Mouse (Mus musculus): ENCODE measurements around the gene Ttc28. TPM values are rescaled to one million over a fixed set of nuclear protein-coding genes. Genes with fewer than 3 reads are reported as not detected.
A peak's percentile ranks its signal among the peaks of the same experiment; 100 is the strongest.

The Ttc28 gene
- total and polyA plus RNA-seq, 2 experiments = 0.81 to 0.83 TPM

DNA sequence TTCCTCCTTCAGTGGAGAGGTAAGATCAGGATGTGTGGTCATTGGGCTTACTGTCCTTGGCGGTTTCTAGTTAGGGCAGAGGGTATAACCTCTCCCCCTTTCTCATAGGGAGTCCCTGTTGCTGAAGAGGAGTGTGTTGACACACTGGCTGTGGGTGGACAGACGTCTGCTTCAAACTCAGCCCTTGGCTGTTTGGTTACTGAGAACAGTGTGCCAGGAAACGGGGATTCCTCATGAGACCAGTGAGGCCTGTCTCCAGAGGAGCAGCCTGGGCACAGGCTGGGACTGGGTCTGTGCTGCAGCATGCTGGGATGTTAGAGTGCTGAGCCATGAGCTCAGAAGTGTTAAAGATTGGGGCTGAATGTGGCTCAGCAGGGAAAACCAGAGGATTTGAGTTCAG lies 350.1 kb downstream of the Ttc28 start:
- DNase-seq (ENCODE audit: extremely low read depth, low read depth, low spot score) = no peak
- no peak overlapping the region for H3K4me3 ChIP-seq (ENCODE audit: insufficient read depth, low read depth, low read length)
- peaks cover 5% of the 10 kb centered on the region; the same call in 1 of the 2 replicates for H3K4me1 ChIP-seq (ENCODE audit: control insufficient read depth, insufficient read depth, low read length)
- H3K9ac ChIP-seq (ENCODE audit: low read depth, low read length) = no peak overlapping the region
- WGBS = 51% methylated on average over 3 of the region's 3 CpGs
- H3K27me3 ChIP-seq (ENCODE audit: control insufficient read depth, insufficient read depth, low read length) = no peaks in the 10 kb centered on the region
- no peak overlapping the region for H3K27ac ChIP-seq (replicated peaks; ENCODE audit: insufficient read depth, low read depth, low read length)
- TF ChIP-seq POLR2A (IDR thresholded peaks at IDR 0.05; ENCODE audit: extremely low read depth, insufficient read depth, low read length) (no peak), CTCF (IDR thresholded peaks at IDR 0.05; ENCODE audit: low read depth, low read length) (no peak)
- H3K79me2 ChIP-seq (ENCODE audit: control insufficient read depth, insufficient read depth, low read length) = no peaks in the 10 kb centered on the region
- no peaks in the 10 kb centered on the region for H3K36me3 ChIP-seq (ENCODE audit: control insufficient read depth, insufficient read depth, low read length)

DNA sequence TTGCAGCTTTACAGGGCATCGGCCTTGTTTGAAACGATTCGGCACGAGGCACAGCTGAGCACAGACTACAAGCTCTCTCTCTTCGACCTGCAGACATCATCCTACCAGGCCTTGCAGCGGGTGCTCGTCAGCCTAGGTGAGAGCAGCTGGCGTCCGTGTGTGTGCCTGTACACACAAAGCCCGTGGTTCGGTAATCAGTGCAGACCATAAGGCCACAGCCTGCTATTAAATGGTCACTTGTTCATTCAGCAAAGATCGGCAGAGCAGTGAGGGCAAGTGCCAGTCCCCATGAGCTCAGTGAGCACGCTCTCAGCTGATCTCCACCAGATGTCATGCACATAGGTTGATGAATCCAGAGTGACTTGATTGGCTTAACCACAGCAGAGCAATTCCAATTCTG lies 351.4 kb downstream of the Ttc28 start:
- H3K9ac ChIP-seq (ENCODE audit: low read depth, low read length) = no peak overlapping the region
- 91% methylated on average over 13 of the region's 13 CpGs for WGBS
- TF ChIP-seq CTCF (IDR thresholded peaks at IDR 0.05; ENCODE audit: low read depth, low read length) (no peak), POLR2A (IDR thresholded peaks at IDR 0.05; ENCODE audit: extremely low read depth, insufficient read depth, low read length) (no peak)
- H3K4me3 ChIP-seq (ENCODE audit: insufficient read depth, low read depth, low read length) = no peak overlapping the region
- H3K4me1 ChIP-seq (ENCODE audit: control insufficient read depth, insufficient read depth, low read length) = peaks cover 7% of the 10 kb centered on the region; the same call in 1 of the 2 replicates
- no peaks in the 10 kb centered on the region for H3K36me3 ChIP-seq (ENCODE audit: control insufficient read depth, insufficient read depth, low read length)
- H3K27ac ChIP-seq (replicated peaks; ENCODE audit: insufficient read depth, low read depth, low read length) = no peak overlapping the region
- no peaks in the 10 kb centered on the region for H3K79me2 ChIP-seq (ENCODE audit: control insufficient read depth, insufficient read depth, low read length)
- no peaks in the 10 kb centered on the region for H3K27me3 ChIP-seq (ENCODE audit: control insufficient read depth, insufficient read depth, low read length)
- no peak for DNase-seq (ENCODE audit: extremely low read depth, low read depth, low spot score)

DNA sequence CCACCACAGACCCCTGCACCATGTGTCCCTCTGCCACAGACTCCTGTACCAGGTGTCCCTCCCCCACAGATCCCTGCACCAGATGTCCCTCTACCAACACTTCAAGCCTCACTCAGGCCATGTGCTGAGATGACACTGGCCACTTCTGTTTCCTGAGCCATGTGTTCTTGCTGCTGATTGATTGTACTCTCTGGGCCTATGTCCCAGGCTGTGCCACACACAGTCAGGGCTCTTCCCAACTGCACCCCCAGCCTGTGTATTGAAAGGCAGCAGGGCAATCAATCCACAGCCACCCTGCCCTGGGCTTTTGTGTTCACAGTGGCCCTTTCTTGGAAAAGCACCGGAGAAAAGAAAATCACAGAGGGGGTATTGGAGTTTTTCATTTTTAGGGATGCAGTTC lies 352.2 kb downstream of the Ttc28 start:
- no peaks in the 10 kb centered on the region for H3K27me3 ChIP-seq (ENCODE audit: control insufficient read depth, insufficient read depth, low read length)
- peaks cover 7% of the 10 kb centered on the region; the same call in 1 of the 2 replicates for H3K4me1 ChIP-seq (ENCODE audit: control insufficient read depth, insufficient read depth, low read length)
- H3K36me3 ChIP-seq (ENCODE audit: control insufficient read depth, insufficient read depth, low read length) = no peaks in the 10 kb centered on the region
- TF ChIP-seq CTCF (IDR thresholded peaks at IDR 0.05; ENCODE audit: low read depth, low read length) (no peak), POLR2A (IDR thresholded peaks at IDR 0.05; ENCODE audit: extremely low read depth, insufficient read depth, low read length) (no peak)
- H3K4me3 ChIP-seq (ENCODE audit: insufficient read depth, low read depth, low read length) = no peak overlapping the region
- no peak overlapping the region for H3K27ac ChIP-seq (replicated peaks; ENCODE audit: insufficient read depth, low read depth, low read length)
- 96% methylated on average over 1 of the region's 1 CpGs for WGBS
- no peak overlapping the region for H3K9ac ChIP-seq (ENCODE audit: low read depth, low read length)
- DNase-seq (ENCODE audit: extremely low read depth, low read depth, low spot score) = no peak
- no peaks in the 10 kb centered on the region for H3K79me2 ChIP-seq (ENCODE audit: control insufficient read depth, insufficient read depth, low read length)

DNA sequence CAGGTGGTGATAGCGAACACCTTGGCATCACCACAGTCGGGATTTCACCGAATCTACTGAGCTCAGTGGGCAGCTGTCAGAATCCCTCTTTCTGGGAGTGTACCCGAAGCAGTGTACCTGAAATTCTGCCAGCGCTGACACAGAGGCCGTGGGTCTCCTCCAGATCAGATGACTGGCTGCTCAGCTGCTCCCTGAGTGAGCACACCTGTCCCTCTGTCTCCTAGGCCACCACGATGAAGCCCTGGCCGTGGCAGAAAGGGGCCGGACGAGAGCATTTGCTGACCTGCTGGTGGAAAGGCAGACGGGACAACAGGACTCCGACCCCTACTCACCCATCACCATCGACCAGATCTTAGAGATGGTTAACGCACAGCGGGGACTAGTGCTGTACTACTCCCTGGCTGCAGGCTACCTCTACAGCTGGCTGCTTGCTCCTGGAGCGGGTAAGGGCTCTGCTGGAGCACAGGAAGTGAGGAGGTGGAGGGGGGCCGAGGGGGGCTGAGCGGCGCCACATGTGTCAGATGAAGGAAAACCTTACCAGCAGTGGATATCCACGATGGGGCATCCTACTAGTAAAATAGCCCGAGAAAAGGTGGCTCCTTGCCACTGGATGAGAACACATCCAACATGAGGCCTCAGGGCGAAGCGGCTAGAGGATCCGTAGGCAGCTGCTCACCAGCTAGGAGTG lies 353.6 kb downstream of the Ttc28 start:
- Histone ChIP-seq H3K79me2 (ENCODE audit: control insufficient read depth, insufficient read depth, low read length) (no peaks in the 10 kb centered on the region), H3K9ac (ENCODE audit: low read depth, low read length) (no peak overlapping the region), H3K27ac (replicated peaks; ENCODE audit: insufficient read depth, low read depth, low read length) (no peak overlapping the region), H3K36me3 (ENCODE audit: control insufficient read depth, insufficient read depth, low read length) (no peaks in the 10 kb centered on the region), H3K27me3 (ENCODE audit: control insufficient read depth, insufficient read depth, low read length) (no peaks in the 10 kb centered on the region), H3K4me3 (ENCODE audit: insufficient read depth, low read depth, low read length) (no peak overlapping the region), H3K4me1 (ENCODE audit: control insufficient read depth, insufficient read depth, low read length) (peaks cover 4% of the 10 kb centered on the region; the same call in 1 of the 2 replicates)
- DNase-seq (ENCODE audit: extremely low read depth, low read depth, low spot score) = no peak
- 71% methylated on average over 24 of the region's 24 CpGs for WGBS
- TF ChIP-seq CTCF (IDR thresholded peaks at IDR 0.05; ENCODE audit: low read depth, low read length) (no peak), POLR2A (IDR thresholded peaks at IDR 0.05; ENCODE audit: extremely low read depth, insufficient read depth, low read length) (no peak)

DNA sequence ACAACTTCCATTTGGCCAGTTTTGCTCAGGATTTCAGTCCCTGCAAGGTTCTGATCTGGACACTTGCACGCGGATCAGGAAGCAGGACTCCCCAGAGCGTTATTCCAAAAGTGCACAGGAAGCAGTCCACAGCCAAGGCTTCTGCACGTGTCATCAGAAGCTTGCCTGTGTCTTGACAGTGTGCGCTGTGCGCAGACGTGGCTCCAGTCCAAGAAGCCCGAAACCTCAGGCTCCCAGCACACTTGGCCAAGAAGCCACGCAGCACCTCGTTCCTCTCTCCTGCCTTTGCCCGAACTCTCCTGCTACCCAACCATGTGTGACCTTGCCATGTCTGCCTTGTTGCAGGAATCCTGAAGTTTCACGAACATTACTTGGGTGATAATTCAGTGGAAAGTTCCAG lies 355.5 kb downstream of the Ttc28 start:
- no peaks in the 10 kb centered on the region for H3K79me2 ChIP-seq (ENCODE audit: control insufficient read depth, insufficient read depth, low read length)
- peak overlapping the region; percentile 27 for H3K4me3 ChIP-seq (ENCODE audit: insufficient read depth, low read depth, low read length)
- peak; percentile 22 for DNase-seq (ENCODE audit: extremely low read depth, low read depth, low spot score)
- H3K4me1 ChIP-seq (ENCODE audit: control insufficient read depth, insufficient read depth, low read length) = peaks cover 1% of the 10 kb centered on the region; the same call in 1 of the 2 replicates
- no peaks in the 10 kb centered on the region for H3K27me3 ChIP-seq (ENCODE audit: control insufficient read depth, insufficient read depth, low read length)
- H3K27ac ChIP-seq (replicated peaks; ENCODE audit: insufficient read depth, low read depth, low read length) = no peak overlapping the region
- H3K36me3 ChIP-seq (ENCODE audit: control insufficient read depth, insufficient read depth, low read length) = no peaks in the 10 kb centered on the region
- no peak for TF ChIP-seq POLR2A (IDR thresholded peaks at IDR 0.05; ENCODE audit: extremely low read depth, insufficient read depth, low read length)
- no peak for TF ChIP-seq CTCF (IDR thresholded peaks at IDR 0.05; ENCODE audit: low read depth, low read length)
- peak overlapping the region; percentile 42; the same call in 1 of the 2 replicates for H3K9ac ChIP-seq (ENCODE audit: low read depth, low read length)
- 77% methylated on average over 12 of the region's 12 CpGs for WGBS

DNA sequence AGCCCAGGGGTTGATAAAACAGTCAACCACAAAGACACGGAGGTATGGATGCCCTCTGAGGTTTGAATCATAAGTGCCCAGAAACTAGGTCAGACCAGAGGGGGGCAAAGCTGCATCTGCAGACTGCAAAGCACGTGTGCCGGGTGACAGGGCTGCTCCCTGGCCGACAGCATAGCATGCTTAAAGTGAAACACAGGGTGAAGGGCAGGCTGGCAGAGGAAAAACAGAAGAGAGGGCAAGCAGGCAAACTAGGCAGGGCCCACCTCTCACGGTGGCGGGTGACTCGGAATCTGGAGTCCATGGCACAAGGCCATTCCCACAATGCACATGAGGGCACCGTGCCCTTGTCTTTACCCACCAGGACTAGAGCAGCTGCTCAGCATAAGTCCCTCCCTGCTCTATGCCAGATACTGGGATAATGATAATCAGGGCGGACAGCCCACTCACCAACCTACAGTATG lies 357.6 kb downstream of the Ttc28 start:
- no peaks in the 10 kb centered on the region for H3K36me3 ChIP-seq (ENCODE audit: control insufficient read depth, insufficient read depth, low read length)
- no peaks in the 10 kb centered on the region for H3K79me2 ChIP-seq (ENCODE audit: control insufficient read depth, insufficient read depth, low read length)
- H3K4me1 ChIP-seq (ENCODE audit: control insufficient read depth, insufficient read depth, low read length) = peaks cover 1% of the 10 kb centered on the region; the same call in 1 of the 2 replicates
- no peak for TF ChIP-seq POLR2A (IDR thresholded peaks at IDR 0.05; ENCODE audit: extremely low read depth, insufficient read depth, low read length)
- TF ChIP-seq CTCF (IDR thresholded peaks at IDR 0.05; ENCODE audit: low read depth, low read length) = no peak
- H3K27me3 ChIP-seq (ENCODE audit: control insufficient read depth, insufficient read depth, low read length) = no peaks in the 10 kb centered on the region
- no peak overlapping the region for H3K27ac ChIP-seq (replicated peaks; ENCODE audit: insufficient read depth, low read depth, low read length)
- DNase-seq (ENCODE audit: extremely low read depth, low read depth, low spot score) = no peak
- H3K4me3 ChIP-seq (ENCODE audit: insufficient read depth, low read depth, low read length) = no peak overlapping the region
- H3K9ac ChIP-seq (ENCODE audit: low read depth, low read length) = no peak overlapping the region
- 91% methylated on average over 9 of the region's 9 CpGs for WGBS
